Mouse (Mus musculus): ENCODE data around the gene Med16. TPM values are rescaled to one million over a fixed set of nuclear protein-coding genes. Genes with fewer than 3 reads are reported as not detected.
A peak's percentile ranks its signal among the peaks of the same experiment; 100 is the strongest.

The Med16 gene
- polyA plus RNA-seq, 1 experiment from 2014 or later = 58.7 TPM

DNA sequence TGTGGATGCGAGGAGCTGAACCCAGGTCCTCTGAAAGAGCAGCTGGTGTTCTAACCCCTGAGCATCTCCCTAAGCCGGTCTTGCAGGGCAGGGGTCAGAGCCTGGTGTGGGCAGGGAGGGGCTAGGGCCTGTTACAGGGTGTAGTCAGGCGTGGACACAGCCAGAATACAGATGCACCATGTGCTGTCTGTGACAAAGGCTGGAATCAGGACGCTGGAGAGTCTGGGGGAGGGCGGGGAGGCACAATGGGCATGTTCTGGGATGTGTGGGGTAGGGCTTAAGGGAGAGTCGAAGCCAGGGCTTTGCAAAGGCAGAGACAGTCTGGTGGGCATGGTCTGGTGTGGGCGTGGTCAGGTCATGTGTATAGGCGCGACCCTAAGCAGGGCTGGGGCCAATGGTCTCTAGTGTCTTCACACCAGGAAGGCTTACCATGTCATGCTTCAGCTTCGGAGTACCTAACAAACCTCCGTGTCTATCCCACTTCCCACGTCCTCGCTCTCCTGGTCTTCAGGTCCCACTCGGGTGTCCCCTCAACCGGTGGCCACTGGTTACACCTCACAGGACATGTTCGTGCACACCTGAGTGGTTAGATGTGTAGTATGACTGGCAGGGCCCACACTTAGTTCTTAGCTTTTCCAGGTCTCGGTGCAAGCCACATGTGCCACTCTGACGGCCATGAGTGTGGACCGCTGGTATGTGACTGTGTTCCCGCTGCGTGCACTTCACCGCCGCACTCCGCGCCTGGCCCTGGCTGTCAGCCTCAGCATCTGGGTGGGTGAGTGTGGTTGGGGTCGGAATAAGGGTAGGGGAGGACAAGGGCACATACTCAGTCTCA, 11.6 kb upstream of the Med16 start:
- no peaks in the 10 kb centered on the region for H3K9me3 ChIP-seq (ENCODE audit: low read depth, low read length)
- WGBS = 17% methylated on average over 26 of the region's 26 CpGs
- H3K4me3 ChIP-seq (ENCODE audit: low read depth, low read length) = peak overlapping the region; percentile 28
- peak overlapping the region; percentile 55; the same call in 1 of the 2 replicates for H3K4me2 ChIP-seq
- no peak for ATAC-seq (ENCODE audit: insufficient read depth)
- no peak for DNase-seq
- H3K9ac ChIP-seq = no peak overlapping the region
- no peak overlapping the region for H3K27ac ChIP-seq (ENCODE audit: low read depth)
- no peak for TF ChIP-seq CTCF (IDR thresholded peaks at IDR 0.05; ENCODE audit: low read depth)
- H3K27me3 ChIP-seq (ENCODE audit: insufficient read depth, low read length) = peaks cover 61% of the 10 kb centered on the region
- H3K36me3 ChIP-seq (ENCODE audit: insufficient read depth) = no peaks in the 10 kb centered on the region
- peaks cover 5% of the 10 kb centered on the region; the same call in 1 of the 2 replicates for H3K4me1 ChIP-seq (ENCODE audit: insufficient read depth)

DNA sequence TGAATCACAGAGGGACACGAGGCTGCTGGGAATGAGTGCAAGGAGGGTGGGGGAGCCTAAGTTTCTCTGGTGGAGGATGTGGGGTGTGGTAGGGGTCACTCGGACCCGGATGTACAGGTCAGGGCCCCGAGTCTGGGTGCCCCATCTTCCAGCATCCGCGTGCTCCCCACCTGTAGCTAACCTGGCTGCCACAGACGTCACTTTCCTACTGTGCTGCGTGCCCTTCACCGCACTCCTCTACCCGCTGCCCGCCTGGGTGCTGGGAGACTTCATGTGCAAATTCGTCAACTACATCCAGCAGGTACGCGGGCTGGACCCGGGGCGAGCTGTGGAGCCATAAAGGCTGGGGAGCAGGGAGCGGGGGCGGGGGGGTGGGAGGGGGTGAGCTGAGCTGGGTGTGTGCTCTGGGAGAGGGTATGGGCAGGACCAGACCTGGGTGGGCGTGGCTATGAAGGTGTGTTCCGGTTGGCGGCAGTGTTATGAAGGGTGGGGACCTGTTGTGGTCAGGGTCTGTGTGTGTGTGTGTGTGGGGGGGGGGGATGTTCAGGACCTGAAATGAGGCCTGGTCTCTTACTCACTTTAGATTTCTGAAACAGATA, 10.6 kb upstream of the Med16 start:
- Histone ChIP-seq H3K27me3 (ENCODE audit: insufficient read depth, low read length) (peaks cover 61% of the 10 kb centered on the region), H3K4me2 (peak overlapping the region; percentile 48), H3K4me1 (ENCODE audit: insufficient read depth) (peaks cover 5% of the 10 kb centered on the region; the same call in 1 of the 2 replicates), H3K9me3 (ENCODE audit: low read depth, low read length) (no peaks in the 10 kb centered on the region), H3K27ac (ENCODE audit: low read depth) (no peak overlapping the region), H3K36me3 (ENCODE audit: insufficient read depth) (no peaks in the 10 kb centered on the region), H3K9ac (peak overlapping the region; percentile 23), H3K4me3 (ENCODE audit: low read depth, low read length) (peak overlapping the region; percentile 22)
- WGBS = 4% methylated on average over 21 of the region's 21 CpGs
- no peak for DNase-seq
- no peak for TF ChIP-seq CTCF (IDR thresholded peaks at IDR 0.05; ENCODE audit: low read depth)
- ATAC-seq (ENCODE audit: insufficient read depth) = no peak

DNA sequence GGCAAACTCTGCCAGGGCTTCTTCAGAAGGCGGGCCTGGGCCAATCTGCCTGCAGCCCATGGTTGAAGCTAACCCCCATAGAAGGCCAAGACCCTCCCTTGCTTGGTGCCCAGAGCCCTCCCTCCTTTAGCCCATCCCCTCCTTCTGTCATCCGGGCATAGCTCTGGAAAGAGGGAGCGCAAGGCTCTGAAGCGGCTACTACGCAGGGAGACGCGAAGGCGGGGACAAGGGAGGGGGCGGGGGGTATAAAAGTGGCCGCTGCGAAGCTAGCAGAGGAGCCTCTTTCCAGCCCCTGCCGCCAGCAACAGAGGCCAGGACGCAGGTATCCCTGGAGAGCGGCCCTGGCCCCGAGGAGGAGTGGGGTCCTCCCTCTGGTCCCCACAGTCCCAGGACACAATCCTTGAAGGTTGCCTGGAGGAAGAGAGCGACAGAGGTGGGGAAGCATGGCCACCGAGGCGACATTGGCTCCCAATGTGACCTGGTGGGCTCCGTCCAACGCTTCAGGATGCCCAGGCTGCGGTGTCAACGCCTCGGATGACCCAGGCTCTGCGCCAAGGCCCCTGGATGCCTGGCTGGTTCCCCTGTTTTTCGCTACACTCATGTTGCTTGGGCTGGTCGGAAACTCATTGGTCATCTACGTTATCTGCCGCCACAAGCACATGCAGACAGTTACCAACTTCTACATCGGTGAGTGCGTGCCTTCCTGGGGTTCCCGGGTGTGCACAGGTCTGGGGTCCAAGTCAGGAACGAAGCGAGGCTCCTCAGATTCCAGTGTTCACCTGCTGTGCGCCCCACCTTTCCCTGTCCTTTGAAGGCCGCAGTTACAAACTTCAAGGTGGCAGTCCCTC, 9.7 kb upstream of the Med16 start:
- ATAC-seq (ENCODE audit: insufficient read depth) (no peak; the same call in 1 of the 2 replicates), DNase-seq (peak; percentile 51)
- Histone ChIP-seq H3K4me2 (peak overlapping the region; percentile 97), H3K9ac (peak overlapping the region; percentile 10), H3K27me3 (ENCODE audit: insufficient read depth, low read length) (peaks cover 61% of the 10 kb centered on the region), H3K4me3 (ENCODE audit: low read depth, low read length) (peak overlapping the region; percentile 84), H3K27ac (ENCODE audit: low read depth) (no peak overlapping the region), H3K9me3 (ENCODE audit: low read depth, low read length) (no peaks in the 10 kb centered on the region), H3K4me1 (ENCODE audit: insufficient read depth) (peaks cover 5% of the 10 kb centered on the region; the same call in 1 of the 2 replicates), H3K36me3 (ENCODE audit: insufficient read depth) (no peaks in the 10 kb centered on the region)
- 7% methylated on average over 35 of the region's 35 CpGs for WGBS
- TF ChIP-seq CTCF (IDR thresholded peaks at IDR 0.05; ENCODE audit: low read depth) = no peak

DNA sequence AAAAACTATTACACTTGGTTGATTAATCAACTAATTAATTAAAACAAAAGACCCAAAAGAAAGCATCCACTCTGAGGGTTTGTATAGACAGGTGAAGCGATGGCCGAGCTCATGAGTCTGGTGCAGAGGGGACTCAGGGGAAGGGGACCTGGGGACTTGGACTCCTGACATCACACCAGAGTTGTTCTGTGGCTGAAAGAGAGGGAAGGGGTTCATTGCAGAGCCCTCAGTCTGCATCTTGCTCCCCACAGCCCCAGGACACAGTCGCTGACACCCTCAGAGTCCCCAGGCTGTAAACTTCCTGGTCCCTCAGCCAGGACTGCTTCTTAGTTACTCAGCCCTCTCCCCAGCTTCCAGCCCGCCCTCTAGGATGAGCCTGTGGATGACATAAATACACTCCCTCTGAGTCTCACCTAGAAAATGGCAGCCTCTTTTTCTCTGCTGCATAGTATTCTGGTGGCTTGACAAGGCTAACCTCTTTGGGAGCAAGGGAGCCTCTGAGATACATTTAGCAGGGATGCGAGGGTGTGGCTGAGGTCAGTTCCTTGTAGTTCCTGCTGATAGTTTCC, 8.9 kb upstream of the Med16 start:
- Histone ChIP-seq H3K9me3 (ENCODE audit: low read depth, low read length) (no peaks in the 10 kb centered on the region), H3K9ac (peak overlapping the region; percentile 93; the same call in 1 of the 2 replicates), H3K4me3 (ENCODE audit: low read depth, low read length) (peak overlapping the region; percentile 84)

DNA sequence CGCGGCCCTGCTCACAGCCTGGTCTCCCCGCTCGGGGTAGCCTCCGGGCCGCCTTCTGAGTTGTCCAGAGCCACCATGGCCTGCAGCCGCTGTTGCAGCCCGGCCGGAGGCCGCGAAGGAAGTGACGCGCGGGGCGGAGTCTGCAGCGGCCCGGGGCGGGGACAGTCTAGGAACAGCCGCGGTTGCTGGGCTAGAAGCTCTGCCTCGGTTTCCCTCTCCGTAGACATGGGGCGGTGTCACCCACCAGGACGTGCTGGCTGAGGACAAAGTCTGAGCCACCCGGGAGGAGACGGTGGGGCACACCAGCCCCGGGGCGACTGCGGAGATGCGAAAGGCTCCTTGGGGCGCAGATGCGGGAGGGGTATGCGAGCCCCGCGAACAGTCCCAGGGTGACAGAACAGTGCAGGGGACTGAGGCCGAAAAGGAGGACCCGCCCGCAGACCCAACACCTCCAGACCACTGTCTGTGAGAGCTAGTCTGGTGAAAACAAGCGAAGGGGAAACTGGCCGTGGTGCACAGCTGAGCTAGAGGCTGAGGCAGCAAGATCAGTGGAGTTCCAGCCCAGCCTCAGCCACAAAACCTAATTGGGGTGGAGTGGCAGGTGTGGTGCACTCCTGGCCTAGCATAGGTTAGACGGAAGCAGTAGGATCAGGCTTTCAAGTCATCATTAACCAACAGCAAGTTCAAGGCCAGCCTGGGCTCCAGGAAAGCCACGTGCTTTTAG, 8.2 kb upstream of the Med16 start, which contains the start of gene Kiss1r:
TSS of gene Kiss1r (plus strand) at position 164 of the 724 bp plus-strand sequence.
- Histone ChIP-seq H3K4me3 (ENCODE audit: low read depth, low read length) (peak within 1 kb of the TSS; percentile 84), H3K9me3 (ENCODE audit: low read depth, low read length) (no peaks in the 10 kb centered on the region), H3K4me2 (peak within 1 kb of the TSS; percentile 97), H3K4me1 (ENCODE audit: insufficient read depth) (peaks cover 5% of the 10 kb centered on the region; the same call in 1 of the 2 replicates), H3K27me3 (ENCODE audit: insufficient read depth, low read length) (peaks cover 47% of the 10 kb centered on the region), H3K36me3 (ENCODE audit: insufficient read depth) (peaks cover 7% of the 10 kb centered on the region; the same call in 1 of the 2 replicates), H3K9ac (peak within 1 kb of the TSS; percentile 93), H3K27ac (ENCODE audit: low read depth) (peak within 1 kb of the TSS; percentile 83)
- peak; percentile 83 for ATAC-seq (ENCODE audit: insufficient read depth)
- no peak for TF ChIP-seq CTCF (IDR thresholded peaks at IDR 0.05; ENCODE audit: low read depth)
- WGBS = 2% methylated on average over 41 of the region's 42 CpGs
- peak; percentile 92 for DNase-seq

More for the DNA sequence above, 8.9 kb upstream of the Med16 start:
- 66% methylated on average over 5 of the region's 5 CpGs for WGBS
- DNase-seq (no peak), ATAC-seq (ENCODE audit: insufficient read depth) (no peak)
- Histone ChIP-seq H3K36me3 (ENCODE audit: insufficient read depth) (0 out of 2 replicates have a peak, but pooled peaks cover under 1% of the 10 kb centered on the region), H3K4me2 (peak overlapping the region; percentile 97), H3K4me1 (ENCODE audit: insufficient read depth) (peaks cover 5% of the 10 kb centered on the region; the same call in 1 of the 2 replicates), H3K27ac (ENCODE audit: low read depth) (no peak overlapping the region), H3K27me3 (ENCODE audit: insufficient read depth, low read length) (peaks cover 53% of the 10 kb centered on the region)
- TF ChIP-seq CTCF (IDR thresholded peaks at IDR 0.05; ENCODE audit: low read depth) = no peak

DNA sequence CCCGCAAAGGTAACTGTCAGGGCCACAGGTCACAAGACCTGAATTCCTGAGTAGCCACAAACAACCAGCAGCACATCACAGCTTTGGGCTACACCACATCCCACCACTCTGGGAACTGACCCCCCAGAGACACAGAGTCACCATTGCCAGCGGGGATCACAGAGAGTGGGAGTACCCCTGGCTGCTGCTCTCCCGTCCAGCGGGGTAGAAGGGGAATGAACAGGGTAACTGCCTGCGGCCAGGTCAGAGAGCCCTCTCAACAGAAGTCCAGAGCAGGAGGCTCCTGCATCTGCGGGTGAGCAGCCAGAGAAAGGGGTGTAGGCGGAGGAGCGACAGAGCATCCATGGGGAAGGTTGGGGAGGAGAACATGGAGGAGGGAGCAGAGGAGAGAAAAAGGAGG, 7.4 kb upstream of the Med16 start:
- DNase-seq (no peak), ATAC-seq (ENCODE audit: insufficient read depth) (no peak)
- no peaks in the 10 kb centered on the region for H3K9me3 ChIP-seq (ENCODE audit: low read depth, low read length)
- H3K27me3 ChIP-seq (ENCODE audit: insufficient read depth, low read length) = peaks cover 38% of the 10 kb centered on the region
- H3K27ac ChIP-seq (ENCODE audit: low read depth) = peak overlapping the region; percentile 83; the same call in 1 of the 2 replicates
- WGBS = 6% methylated on average over 8 of the region's 8 CpGs
- peaks cover 16% of the 10 kb centered on the region for H3K36me3 ChIP-seq (ENCODE audit: insufficient read depth)
- peak overlapping the region; percentile 97 for H3K4me2 ChIP-seq
- H3K9ac ChIP-seq = peak overlapping the region; percentile 93
- peak overlapping the region; percentile 84 for H3K4me3 ChIP-seq (ENCODE audit: low read depth, low read length)
- TF ChIP-seq CTCF (IDR thresholded peaks at IDR 0.05; ENCODE audit: low read depth) = no peak
- H3K4me1 ChIP-seq (ENCODE audit: insufficient read depth) = peaks cover 5% of the 10 kb centered on the region; the same call in 1 of the 2 replicates

Data from lung, embryonic 14.5 days (tissue).